Mouse (Mus musculus) stomach, postnatal 0 days (tissue): ENCODE results near the gene Kank1.

Source experiments
- CTCF ChIP-seq: IDR thresholded peaks from 2 replicates; pipeline ENCODE4 v1.5.1; 2016; ENCODE audit warnings: antibody characterized with exemption, low read depth, mild to moderate bottlenecking, moderate library complexity
- EP300 ChIP-seq: optimal IDR thresholded peaks from 2 replicates; pipeline ENCODE3; 2016; ENCODE audit warnings: antibody characterized with exemption

- TF ChIP-seq CTCF (no peak), EP300 (no peak)
These were observed 74.2 kb downstream of the Kank1 start for GRCm38 (mm10) chr19:25310989-25311388.
